Mouse (Mus musculus): ENCODE measurements around the gene Ppp1ca. TPM values are rescaled to one million over a fixed set of nuclear protein-coding genes. Genes with fewer than 3 reads are reported as not detected.

Ppp1ca gene
- polyA plus RNA-seq, 1 experiment from 2014 or later = 560 TPM

- no peak overlapping the region for H3K4me2 ChIP-seq (replicated peaks)
- H3K9ac ChIP-seq (replicated peaks) = no peak overlapping the region
- H3K36me3 ChIP-seq = peaks cover 44% of the 10 kb centered on the region
- H3K27me3 ChIP-seq = no peaks in the 10 kb centered on the region
- no peak overlapping the region for H3K4me3 ChIP-seq
- H3K9me3 ChIP-seq = no peaks in the 10 kb centered on the region
- 91% methylated on average over 8 of the region's 8 CpGs for WGBS
- peaks cover 38% of the 10 kb centered on the region for H3K4me1 ChIP-seq
- no peak for ATAC-seq (replicated peaks)
- H3K27ac ChIP-seq (replicated peaks) = 0 out of 2 replicates have a peak overlapping the region, but pooled peaks have one; percentile 6
Measured at GRCm38 (mm10) chr19:4194021-4194724, 2.3 kb downstream of the Ppp1ca start.

- Histone ChIP-seq H3K9ac (replicated peaks) (no peak overlapping the region), H3K27me3 (no peaks in the 10 kb centered on the region), H3K36me3 (peaks cover 44% of the 10 kb centered on the region), H3K4me1 (peaks cover 38% of the 10 kb centered on the region), H3K4me3 (no peak overlapping the region), H3K9me3 (no peaks in the 10 kb centered on the region), H3K4me2 (replicated peaks) (no peak overlapping the region), H3K27ac (replicated peaks) (peak overlapping the region; percentile 49)
- 69% methylated on average over 12 of the region's 12 CpGs for WGBS
- no peak for ATAC-seq (replicated peaks)
Measured at GRCm38 (mm10) chr19:4194776-4195650, 3.1 kb downstream of the Ppp1ca start.

- H3K27ac ChIP-seq (replicated peaks) = 0 out of 2 replicates have a peak overlapping the region, but pooled peaks have one; percentile 5
- H3K9me3 ChIP-seq = no peaks in the 10 kb centered on the region
- no peak overlapping the region for H3K9ac ChIP-seq (replicated peaks)
- no peak overlapping the region for H3K4me3 ChIP-seq
- peaks cover 44% of the 10 kb centered on the region for H3K36me3 ChIP-seq
- WGBS = 82% methylated on average over 2 of the region's 2 CpGs
- H3K4me1 ChIP-seq = peaks cover 49% of the 10 kb centered on the region
- no peak for ATAC-seq (replicated peaks)
- H3K4me2 ChIP-seq (replicated peaks) = no peak overlapping the region
- no peaks in the 10 kb centered on the region for H3K27me3 ChIP-seq
Measured at GRCm38 (mm10) chr19:4196048-4196447, 4.2 kb downstream of the Ppp1ca start.

GRCm38 (mm10) chr19:4196548-4196947 lies 4.7 kb downstream of the Ppp1ca start:
- WGBS = 50% methylated on average over 5 of the region's 5 CpGs
- Histone ChIP-seq H3K4me1 (peaks cover 48% of the 10 kb centered on the region), H3K36me3 (peaks cover 44% of the 10 kb centered on the region)

GRCm38 (mm10) chr19:4197180-4197579 lies 5.3 kb downstream of the Ppp1ca start:
- peaks cover 44% of the 10 kb centered on the region for H3K36me3 ChIP-seq
- no peak overlapping the region for H3K9ac ChIP-seq (replicated peaks)
- ATAC-seq (replicated peaks) = no peak
- no peak overlapping the region for H3K27ac ChIP-seq (replicated peaks)
- no peak overlapping the region for H3K4me2 ChIP-seq (replicated peaks)
- no peaks in the 10 kb centered on the region for H3K9me3 ChIP-seq
- H3K4me1 ChIP-seq = peaks cover 53% of the 10 kb centered on the region
- no peak overlapping the region for H3K4me3 ChIP-seq
- WGBS = 65% methylated on average over 3 of the region's 3 CpGs
- no peaks in the 10 kb centered on the region for H3K27me3 ChIP-seq

More at GRCm38 (mm10) chr19:4196548-4196947, 4.7 kb downstream of the Ppp1ca start:
- ATAC-seq (replicated peaks) = no peak
- Histone ChIP-seq H3K4me2 (replicated peaks) (no peak overlapping the region), H3K9ac (replicated peaks) (no peak overlapping the region), H3K4me3 (no peak overlapping the region), H3K27ac (replicated peaks) (no peak overlapping the region), H3K9me3 (no peaks in the 10 kb centered on the region), H3K27me3 (no peaks in the 10 kb centered on the region)

GRCm38 (mm10) chr19:4201291-4201909 lies 9.5 kb downstream of the Ppp1ca start, which contains the start of gene Rad9a:
Gene Rad9a, minus strand, starts transcription at chr19:4201662.
- Histone ChIP-seq H3K9me3 (no peaks in the 10 kb centered on the region), H3K27ac (replicated peaks) (peak within 1 kb of the TSS; percentile 59; the same call in 1 of the 2 replicates), H3K36me3 (peaks cover 11% of the 10 kb centered on the region; the same call in 1 of the 2 replicates), H3K9ac (replicated peaks) (peak within 1 kb of the TSS; percentile 73), H3K4me3 (peak within 1 kb of the TSS; percentile 60), H3K4me2 (replicated peaks) (peak within 1 kb of the TSS; percentile 97), H3K4me1 (peaks cover 21% of the 10 kb centered on the region), H3K27me3 (no peaks in the 10 kb centered on the region; the same call in 1 of the 2 replicates)
- ATAC-seq (replicated peaks) = peak; percentile 85
- under 1% methylated on average over 34 of the region's 34 CpGs for WGBS

GRCm38 (mm10) chr19:4202149-4202548 lies 10.3 kb downstream of the Ppp1ca start:
- H3K4me3 ChIP-seq = peak overlapping the region; percentile 60
- H3K4me2 ChIP-seq (replicated peaks) = peak overlapping the region; percentile 97
- ATAC-seq (replicated peaks) = no peak
- peaks cover 21% of the 10 kb centered on the region for H3K4me1 ChIP-seq
- H3K9me3 ChIP-seq = no peaks in the 10 kb centered on the region
- H3K27ac ChIP-seq (replicated peaks) = no peak overlapping the region
- peaks cover 4% of the 10 kb centered on the region; the same call in 1 of the 2 replicates for H3K36me3 ChIP-seq
- 27% methylated on average over 7 of the region's 7 CpGs for WGBS
- no peaks in the 10 kb centered on the region; the same call in 1 of the 2 replicates for H3K27me3 ChIP-seq
- peak overlapping the region; percentile 73 for H3K9ac ChIP-seq (replicated peaks)

GRCm38 (mm10) chr19:4203148-4203547 lies 11.3 kb downstream of the Ppp1ca start:
- Histone ChIP-seq H3K27me3 (no peaks in the 10 kb centered on the region; the same call in 1 of the 2 replicates), H3K4me2 (replicated peaks) (no peak overlapping the region), H3K4me3 (no peak overlapping the region), H3K9ac (replicated peaks) (no peak overlapping the region), H3K27ac (replicated peaks) (no peak overlapping the region), H3K36me3 (0 out of 2 replicates have a peak, but pooled peaks cover 3% of the 10 kb centered on the region), H3K4me1 (peaks cover 21% of the 10 kb centered on the region), H3K9me3 (no peaks in the 10 kb centered on the region)
- no peak for ATAC-seq (replicated peaks)
- 68% methylated on average over 3 of the region's 3 CpGs for WGBS

GRCm38 (mm10) chr19:4203604-4204326 lies 11.9 kb downstream of the Ppp1ca start:
- Histone ChIP-seq H3K9me3 (no peaks in the 10 kb centered on the region), H3K4me3 (no peak overlapping the region), H3K4me1 (peaks cover 21% of the 10 kb centered on the region), H3K36me3 (0 out of 2 replicates have a peak, but pooled peaks cover 3% of the 10 kb centered on the region), H3K9ac (replicated peaks) (no peak overlapping the region), H3K4me2 (replicated peaks) (no peak overlapping the region), H3K27ac (replicated peaks) (no peak overlapping the region), H3K27me3 (no peaks in the 10 kb centered on the region; the same call in 1 of the 2 replicates)
- no peak for ATAC-seq (replicated peaks)
- WGBS = 62% methylated on average over 13 of the region's 13 CpGs

- no peak for ATAC-seq (replicated peaks)
- Histone ChIP-seq H3K4me1 (peaks cover 21% of the 10 kb centered on the region), H3K27ac (replicated peaks) (no peak overlapping the region), H3K36me3 (no peaks in the 10 kb centered on the region), H3K27me3 (no peaks in the 10 kb centered on the region; the same call in 1 of the 2 replicates), H3K4me2 (replicated peaks) (no peak overlapping the region), H3K9ac (replicated peaks) (no peak overlapping the region), H3K9me3 (no peaks in the 10 kb centered on the region), H3K4me3 (no peak overlapping the region)
- WGBS = 68% methylated on average over 3 of the region's 4 CpGs
Measured at GRCm38 (mm10) chr19:4204889-4205288, 13.0 kb downstream of the Ppp1ca start.

- Histone ChIP-seq H3K27me3 (peaks cover 8% of the 10 kb centered on the region), H3K27ac (replicated peaks) (no peak overlapping the region), H3K9me3 (no peaks in the 10 kb centered on the region), H3K9ac (replicated peaks) (no peak overlapping the region), H3K4me1 (peaks cover 5% of the 10 kb centered on the region), H3K4me3 (no peak overlapping the region), H3K36me3 (no peaks in the 10 kb centered on the region), H3K4me2 (replicated peaks) (no peak overlapping the region)
- peak; percentile 32; the same call in 1 of the 2 replicates for ATAC-seq (replicated peaks)
- 2% methylated on average over 2 of the region's 2 CpGs for whole genome bisulfite sequencing
Measured at GRCm38 (mm10) chr19:4206971-4207370, 15.1 kb downstream of the Ppp1ca start.
